Mouse (Mus musculus): ENCODE measurements around the gene Kcnj6. TPM values are rescaled to one million over a fixed set of nuclear protein-coding genes. Genes with fewer than 3 reads are reported as not detected.
"Not testable (repeated sequence)": the region's sequence is repeated elsewhere in the genome, so short reads cannot be mapped to it uniquely, and the experiment has no call there.

Kcnj6 gene
- polyA plus RNA-seq, 1 experiment from 2014 or later = 0.21 TPM

GRCm38 (mm10) chr16:94844769-94845168 is 152.7 kb downstream of the Kcnj6 start:
- no peaks in the 10 kb centered on the region for H3K9me3 ChIP-seq
- no peak overlapping the region for H3K27ac ChIP-seq
- no peak overlapping the region for H3K4me2 ChIP-seq
- no peak overlapping the region for H3K9ac ChIP-seq
- 56% methylated on average over 4 of the region's 4 CpGs for WGBS
- no peaks in the 10 kb centered on the region for H3K4me1 ChIP-seq
- H3K36me3 ChIP-seq = no peaks in the 10 kb centered on the region
- H3K4me3 ChIP-seq (replicated peaks) = no peak overlapping the region
- no peaks in the 10 kb centered on the region for H3K27me3 ChIP-seq (replicated peaks)
- no peak for ATAC-seq (ENCODE audit: insufficient read depth, low FRiP score, low read depth)

DNA sequence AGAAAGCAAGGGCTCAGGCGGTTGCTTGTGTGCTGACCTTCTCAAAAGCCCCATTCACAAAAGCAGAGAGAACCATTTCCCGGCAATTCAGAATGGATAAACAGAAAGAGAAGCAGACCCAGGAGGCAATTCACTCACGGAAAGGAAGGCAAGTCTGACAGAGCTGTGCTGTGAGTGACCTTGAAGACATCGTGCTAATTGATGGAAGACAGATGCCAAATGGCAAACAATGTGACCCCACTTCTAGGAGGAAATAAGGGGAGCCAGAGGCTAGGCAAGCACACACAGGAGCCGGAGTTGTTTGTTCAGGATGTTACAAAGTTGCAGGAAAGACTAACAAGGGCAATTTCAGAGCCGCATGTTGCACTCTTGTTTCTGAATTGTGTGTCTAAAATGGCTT is 158.1 kb downstream of the Kcnj6 start:
- 29% methylated on average over 6 of the region's 6 CpGs for WGBS
- H3K9ac ChIP-seq = no peak overlapping the region
- H3K36me3 ChIP-seq = no peaks in the 10 kb centered on the region
- H3K27ac ChIP-seq = peak overlapping the region; percentile 51
- H3K4me2 ChIP-seq = no peak overlapping the region
- H3K9me3 ChIP-seq = no peaks in the 10 kb centered on the region
- 0 out of 2 replicates have a peak, but pooled peaks cover 2% of the 10 kb centered on the region for H3K4me1 ChIP-seq
- no peak overlapping the region for H3K4me3 ChIP-seq (replicated peaks)
- ATAC-seq (ENCODE audit: insufficient read depth, low FRiP score, low read depth) = no peak
- H3K27me3 ChIP-seq (replicated peaks) = no peaks in the 10 kb centered on the region

DNA sequence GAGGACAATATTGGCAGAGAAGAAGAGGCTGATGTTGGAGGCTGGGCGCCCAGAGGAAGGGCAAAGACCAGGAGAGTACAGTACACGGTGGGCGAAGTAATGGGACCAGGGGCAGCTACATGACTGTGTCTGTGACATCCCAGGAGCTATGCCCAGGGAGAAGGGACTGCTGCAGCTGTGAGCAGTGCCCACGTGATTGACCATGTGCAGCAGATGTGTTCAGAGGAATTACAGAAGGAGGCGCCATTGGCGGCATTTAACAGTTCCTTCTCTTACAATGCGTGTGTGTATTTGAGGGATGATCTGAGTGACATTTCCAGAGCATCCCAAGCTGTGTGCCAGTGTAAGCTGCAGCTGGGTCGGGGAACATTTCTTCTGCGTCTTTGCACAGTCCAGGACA is 159.6 kb downstream of the Kcnj6 start:
- H3K9me3 ChIP-seq = no peaks in the 10 kb centered on the region
- no peaks in the 10 kb centered on the region for H3K27me3 ChIP-seq (replicated peaks)
- H3K9ac ChIP-seq = no peak overlapping the region
- no peaks in the 10 kb centered on the region for H3K36me3 ChIP-seq
- 0 out of 2 replicates have a peak, but pooled peaks cover 2% of the 10 kb centered on the region for H3K4me1 ChIP-seq
- H3K4me2 ChIP-seq = no peak overlapping the region
- H3K4me3 ChIP-seq (replicated peaks) = no peak overlapping the region
- 85% methylated on average over 9 of the region's 9 CpGs for WGBS
- no peak for ATAC-seq (ENCODE audit: insufficient read depth, low FRiP score, low read depth)
- H3K27ac ChIP-seq = no peak overlapping the region

DNA sequence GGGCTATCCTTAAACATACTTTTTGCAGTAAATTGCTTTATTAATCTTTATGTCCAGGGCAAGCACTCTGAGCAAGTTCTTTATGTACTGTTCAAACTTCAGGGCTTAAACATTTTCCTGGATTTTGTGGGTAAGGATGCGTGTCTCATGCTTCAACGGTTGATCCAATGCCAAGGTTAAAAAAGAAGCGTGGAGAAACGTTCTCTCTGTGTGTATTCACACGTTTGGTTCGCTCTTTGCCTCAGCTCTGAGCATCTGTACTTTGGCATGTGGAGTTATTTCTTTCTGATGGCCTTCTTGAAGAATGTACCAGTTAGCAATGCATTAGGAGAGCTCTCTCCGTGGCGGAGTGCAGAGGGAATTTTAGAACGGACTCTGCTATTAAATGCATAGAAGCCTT is 163.0 kb downstream of the Kcnj6 start:
- no peaks in the 10 kb centered on the region for H3K36me3 ChIP-seq
- no peaks in the 10 kb centered on the region for H3K9me3 ChIP-seq
- H3K4me1 ChIP-seq = 0 out of 2 replicates have a peak, but pooled peaks cover 1% of the 10 kb centered on the region
- no peak for ATAC-seq (ENCODE audit: insufficient read depth, low FRiP score, low read depth)
- no peak overlapping the region for H3K4me3 ChIP-seq (replicated peaks)
- no peak overlapping the region for H3K27ac ChIP-seq
- no peak overlapping the region for H3K9ac ChIP-seq
- H3K27me3 ChIP-seq (replicated peaks) = no peaks in the 10 kb centered on the region
- WGBS = 77% methylated on average over 9 of the region's 9 CpGs
- H3K4me2 ChIP-seq = no peak overlapping the region

GRCm38 (mm10) chr16:94828166-94828565 is 169.3 kb downstream of the Kcnj6 start:
- WGBS = 86% methylated on average over 18 of the region's 18 CpGs

GRCm38 (mm10) chr16:94827092-94827585 is 170.4 kb downstream of the Kcnj6 start:
- no peaks in the 10 kb centered on the region for H3K4me1 ChIP-seq
- H3K4me2 ChIP-seq = no peak overlapping the region
- ATAC-seq (ENCODE audit: insufficient read depth, low FRiP score, low read depth) = peak; percentile 76
- H3K36me3 ChIP-seq = no peaks in the 10 kb centered on the region
- H3K9me3 ChIP-seq = no peaks in the 10 kb centered on the region
- H3K27me3 ChIP-seq (replicated peaks) = no peaks in the 10 kb centered on the region
- H3K27ac ChIP-seq = no peak overlapping the region
- no peak overlapping the region for H3K9ac ChIP-seq
- 28% methylated on average over 8 of the region's 8 CpGs for WGBS
- no peak overlapping the region for H3K4me3 ChIP-seq (replicated peaks)

More at GRCm38 (mm10) chr16:94828166-94828565, 169.3 kb downstream of the Kcnj6 start:
- Histone ChIP-seq H3K4me3 (replicated peaks) (no peak overlapping the region), H3K27me3 (replicated peaks) (no peaks in the 10 kb centered on the region), H3K36me3 (no peaks in the 10 kb centered on the region), H3K9me3 (no peaks in the 10 kb centered on the region), H3K4me1 (no peaks in the 10 kb centered on the region), H3K9ac (no peak overlapping the region), H3K4me2 (no peak overlapping the region), H3K27ac (no peak overlapping the region)
- ATAC-seq (ENCODE audit: insufficient read depth, low FRiP score, low read depth) = no peak

DNA sequence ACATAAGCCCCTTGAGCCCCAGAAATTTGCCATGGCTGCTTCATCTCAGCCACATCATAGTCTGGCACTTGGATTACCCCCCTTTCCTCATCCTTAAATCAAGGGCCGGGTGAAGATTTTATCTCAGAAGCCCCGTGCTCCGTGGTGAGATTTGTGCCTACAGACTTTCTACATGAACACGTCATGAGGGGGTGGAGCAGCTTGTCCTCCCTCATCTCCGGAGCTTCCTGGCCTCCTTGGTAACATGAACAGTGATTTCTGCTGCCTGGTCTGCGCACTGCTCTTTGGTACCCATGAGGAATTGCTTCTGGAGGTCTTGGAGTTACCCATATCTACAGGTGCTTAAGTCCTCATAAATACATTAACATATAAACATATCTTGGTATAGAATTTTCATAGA is 172.2 kb downstream of the Kcnj6 start:
- H3K27ac ChIP-seq = no peak overlapping the region
- no peak for ATAC-seq (ENCODE audit: insufficient read depth, low FRiP score, low read depth)
- no peaks in the 10 kb centered on the region for H3K27me3 ChIP-seq (replicated peaks)
- WGBS = 83% methylated on average over 6 of the region's 6 CpGs
- H3K4me2 ChIP-seq = no peak overlapping the region
- H3K9ac ChIP-seq = no peak overlapping the region
- H3K4me1 ChIP-seq = no peaks in the 10 kb centered on the region
- no peak overlapping the region for H3K4me3 ChIP-seq (replicated peaks)
- H3K9me3 ChIP-seq = no peaks in the 10 kb centered on the region
- no peaks in the 10 kb centered on the region for H3K36me3 ChIP-seq

DNA sequence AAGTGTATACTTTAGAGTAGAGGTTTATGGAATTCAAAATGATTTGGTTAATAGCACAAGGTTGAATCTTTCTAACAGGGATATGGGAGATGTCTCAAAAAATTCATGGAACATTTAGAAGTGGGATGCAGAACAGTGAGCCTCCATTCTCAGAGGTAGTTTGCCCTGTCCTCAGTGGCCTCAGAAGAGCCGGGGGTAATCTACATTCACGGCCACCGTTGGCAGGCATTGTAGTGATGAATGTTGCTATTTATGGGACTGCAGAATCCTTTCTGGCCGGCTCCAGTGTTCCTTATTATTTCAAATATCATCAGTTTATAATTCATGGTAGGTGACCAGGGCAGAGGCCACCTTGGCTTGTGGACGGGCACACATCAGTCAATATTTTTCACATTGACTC is 174.9 kb downstream of the Kcnj6 start:
- Histone ChIP-seq H3K4me2 (no peak overlapping the region), H3K27ac (no peak overlapping the region), H3K4me1 (no peaks in the 10 kb centered on the region), H3K4me3 (replicated peaks) (no peak overlapping the region), H3K9ac (no peak overlapping the region), H3K27me3 (replicated peaks) (no peaks in the 10 kb centered on the region), H3K36me3 (no peaks in the 10 kb centered on the region), H3K9me3 (no peaks in the 10 kb centered on the region)
- WGBS = 64% methylated on average over 5 of the region's 5 CpGs
- no peak for ATAC-seq (ENCODE audit: insufficient read depth, low FRiP score, low read depth)

DNA sequence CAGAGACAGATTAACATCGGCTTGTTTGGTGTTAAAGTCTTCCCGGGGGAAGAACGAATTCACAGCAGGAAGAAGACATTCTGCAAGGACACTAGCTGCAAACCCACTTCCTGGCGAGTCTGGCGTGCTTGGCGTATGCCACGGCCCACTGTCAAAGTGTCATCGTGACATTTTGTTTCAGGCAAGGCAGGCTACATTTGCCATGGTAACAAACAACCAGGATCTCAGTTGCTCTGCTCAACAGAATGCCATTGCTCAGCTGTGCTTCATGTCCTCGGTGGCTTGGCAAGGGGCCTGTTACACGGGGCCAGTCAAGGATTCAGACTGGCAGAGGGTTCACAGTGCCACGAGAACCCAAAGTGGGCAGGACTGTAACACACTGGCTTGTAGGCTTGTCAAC is 175.9 kb downstream of the Kcnj6 start:
- Histone ChIP-seq H3K9ac (no peak overlapping the region), H3K27me3 (replicated peaks) (no peaks in the 10 kb centered on the region), H3K4me1 (no peaks in the 10 kb centered on the region), H3K4me2 (no peak overlapping the region), H3K27ac (no peak overlapping the region), H3K4me3 (replicated peaks) (no peak overlapping the region), H3K36me3 (no peaks in the 10 kb centered on the region), H3K9me3 (no peaks in the 10 kb centered on the region)
- no peak for ATAC-seq (ENCODE audit: insufficient read depth, low FRiP score, low read depth)
- WGBS = 85% methylated on average over 11 of the region's 11 CpGs

GRCm38 (mm10) chr16:94816391-94816790 is 181.1 kb downstream of the Kcnj6 start:
- WGBS = 25% methylated on average over 6 of the region's 6 CpGs
- Histone ChIP-seq H3K4me1 (no peaks in the 10 kb centered on the region), H3K4me3 (replicated peaks) (no peak overlapping the region), H3K27ac (no peak overlapping the region), H3K9me3 (peaks cover 4% of the 10 kb centered on the region; the same call in 1 of the 2 replicates), H3K9ac (no peak overlapping the region), H3K4me2 (no peak overlapping the region), H3K36me3 (0 out of 2 replicates have a peak, but pooled peaks cover 3% of the 10 kb centered on the region), H3K27me3 (replicated peaks) (no peaks in the 10 kb centered on the region)
- no peak for ATAC-seq (ENCODE audit: insufficient read depth, low FRiP score, low read depth)

- Histone ChIP-seq H3K9ac (no peak overlapping the region), H3K27ac (no peak overlapping the region), H3K27me3 (replicated peaks) (no peaks in the 10 kb centered on the region), H3K4me2 (no peak overlapping the region), H3K4me3 (replicated peaks) (no peak overlapping the region), H3K9me3 (peaks cover 4% of the 10 kb centered on the region; the same call in 1 of the 2 replicates), H3K36me3 (0 out of 2 replicates have a peak, but pooled peaks cover 3% of the 10 kb centered on the region), H3K4me1 (no peaks in the 10 kb centered on the region)
- WGBS = 74% methylated on average over 6 of the region's 6 CpGs
- ATAC-seq (ENCODE audit: insufficient read depth, low FRiP score, low read depth) = no peak
These were observed 181.6 kb downstream of the Kcnj6 start for GRCm38 (mm10) chr16:94815891-94816290.

- not testable (repeated sequence) for H3K9ac ChIP-seq; ATAC-seq (ENCODE audit: insufficient read depth, low FRiP score, low read depth); H3K4me1 ChIP-seq; H3K9me3 ChIP-seq; H3K27ac ChIP-seq; H3K4me3 ChIP-seq (replicated peaks); H3K36me3 ChIP-seq; H3K27me3 ChIP-seq (replicated peaks); H3K4me2 ChIP-seq
- 10% methylated on average over 1 of the region's 1 CpGs for WGBS
These were observed 188.2 kb downstream of the Kcnj6 start for GRCm38 (mm10) chr16:94809286-94809685.

GRCm38 (mm10) chr16:94798241-94798640 is 199.3 kb downstream of the Kcnj6 start:
- no peak overlapping the region for H3K9ac ChIP-seq
- no peak overlapping the region for H3K27ac ChIP-seq
- H3K4me2 ChIP-seq = no peak overlapping the region
- no peak overlapping the region for H3K4me3 ChIP-seq (replicated peaks)
- H3K4me1 ChIP-seq = no peaks in the 10 kb centered on the region
- ATAC-seq (ENCODE audit: insufficient read depth, low FRiP score, low read depth) = no peak
- H3K9me3 ChIP-seq = no peaks in the 10 kb centered on the region
- H3K36me3 ChIP-seq = no peaks in the 10 kb centered on the region
- no peaks in the 10 kb centered on the region for H3K27me3 ChIP-seq (replicated peaks)
- WGBS = 76% methylated on average over 10 of the region's 12 CpGs

Data from stomach, embryonic 15.5 days (tissue).